Mouse (Mus musculus) fat pad, adult 2 months (tissue): ENCODE data around the gene Ambp.

ENCODE experiments used
- DNase-seq: peaks from one replicate; pipeline ENCODE4 v3.0.0-alpha.2; 2011; ENCODE audit warnings: low read depth, low spot score; ENCODE audit errors: extremely low read depth

Ambp gene

DNA sequence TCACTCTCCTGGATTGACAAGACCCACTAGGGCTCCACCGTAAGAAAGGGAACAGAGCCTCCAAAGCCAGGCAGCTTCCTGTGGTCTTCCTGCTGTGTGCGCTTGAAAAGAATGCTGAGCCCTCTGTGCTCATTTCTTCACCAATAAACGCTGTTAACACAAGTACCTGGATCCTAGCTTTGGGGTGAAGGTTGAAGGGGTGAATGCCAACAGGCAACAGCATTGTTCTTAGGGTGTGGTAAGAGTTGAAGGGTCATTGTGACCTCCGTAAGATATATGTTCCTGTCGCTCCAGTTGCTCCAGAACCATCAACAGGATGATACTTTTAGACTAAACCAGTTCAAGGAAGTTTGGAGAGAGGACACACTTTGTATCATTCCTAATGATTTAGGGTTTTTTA, at the start of gene Ambp:
TSS of gene Ambp (minus strand) at position 101 of the 400 bp plus-strand sequence.
- no peak for DNase-seq

DNA sequence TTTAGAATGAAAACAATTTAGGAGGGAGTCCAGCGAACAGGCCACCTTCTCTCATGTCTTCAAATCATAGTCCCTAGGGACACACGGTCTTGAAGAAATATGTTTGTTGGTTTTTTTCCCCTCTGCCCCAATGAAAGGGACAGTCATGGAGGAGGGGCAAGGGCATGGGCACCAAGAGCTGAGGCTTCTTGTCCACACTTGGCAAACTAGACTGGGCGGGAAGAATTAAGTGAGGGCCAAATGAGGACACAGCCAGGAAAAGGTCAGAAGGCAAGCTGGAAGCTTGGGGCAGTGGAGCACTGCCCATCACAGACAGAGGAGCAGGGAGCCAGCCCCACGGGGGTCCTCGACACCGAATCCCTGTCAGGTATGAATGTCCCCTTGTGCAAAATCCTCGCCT, 49.3 kb upstream of the Ambp start:
- DNase-seq = no peak

DNA sequence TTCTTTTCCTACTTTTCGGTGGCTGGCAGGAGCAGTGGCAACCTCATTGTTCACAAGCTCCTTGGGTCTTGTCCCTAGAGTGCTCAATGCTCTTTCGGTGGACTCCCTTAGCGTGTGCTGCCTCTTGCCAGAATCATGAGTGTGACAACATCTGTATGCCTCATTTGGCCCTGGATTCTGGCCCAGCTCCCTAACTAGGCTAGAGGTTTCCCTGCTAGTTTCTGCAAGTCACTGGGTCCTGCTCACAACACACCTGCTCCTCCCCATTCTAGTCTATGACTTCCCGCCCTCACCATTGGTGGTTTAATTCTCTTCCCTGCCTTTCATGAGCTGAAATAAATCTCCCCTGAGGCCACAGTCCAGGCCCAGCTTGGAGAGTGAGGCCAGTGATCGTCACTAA, 44.8 kb upstream of the Ambp start:
- DNase-seq = no peak

DNA sequence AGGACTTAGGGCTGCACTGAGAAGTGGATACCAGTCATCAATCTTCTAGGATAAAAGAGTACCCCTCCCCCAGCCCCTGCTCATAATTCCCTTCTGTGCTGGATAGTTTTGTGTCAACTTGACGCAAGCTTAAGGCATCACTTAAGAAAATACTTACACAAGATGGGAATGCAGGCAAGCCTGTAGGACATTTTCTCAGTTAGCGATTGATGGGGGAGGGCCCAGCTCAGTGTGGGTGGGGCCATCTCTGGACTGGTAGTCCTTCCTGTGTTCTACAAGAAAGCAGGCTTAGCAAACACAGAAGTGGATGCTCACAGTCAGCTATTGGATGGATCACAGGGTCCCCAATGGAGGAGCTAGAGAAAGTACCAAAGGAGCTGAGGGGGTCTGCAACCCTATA, 39.8 kb upstream of the Ambp start:
- no peak for DNase-seq

DNA sequence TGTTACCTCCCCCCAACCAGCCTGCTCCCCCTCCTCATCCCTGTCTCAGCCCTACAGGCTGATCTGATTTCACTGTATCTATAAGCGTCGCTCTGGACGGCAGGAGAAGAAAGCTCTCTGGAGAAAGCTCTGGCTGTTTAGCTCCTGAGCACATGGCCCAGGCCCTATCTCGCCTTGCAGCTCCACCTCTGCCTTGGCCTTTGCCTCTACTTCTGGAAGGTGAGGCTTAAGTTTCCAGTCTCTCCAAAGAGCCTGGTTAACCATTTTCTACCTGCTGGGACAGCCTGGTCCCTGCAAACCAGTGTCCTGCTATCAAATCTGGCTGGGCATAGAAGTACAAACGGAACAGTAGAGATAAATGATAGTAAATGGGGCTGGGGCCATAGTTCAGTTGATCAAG, 37.0 kb upstream of the Ambp start:
- DNase-seq = no peak

DNA sequence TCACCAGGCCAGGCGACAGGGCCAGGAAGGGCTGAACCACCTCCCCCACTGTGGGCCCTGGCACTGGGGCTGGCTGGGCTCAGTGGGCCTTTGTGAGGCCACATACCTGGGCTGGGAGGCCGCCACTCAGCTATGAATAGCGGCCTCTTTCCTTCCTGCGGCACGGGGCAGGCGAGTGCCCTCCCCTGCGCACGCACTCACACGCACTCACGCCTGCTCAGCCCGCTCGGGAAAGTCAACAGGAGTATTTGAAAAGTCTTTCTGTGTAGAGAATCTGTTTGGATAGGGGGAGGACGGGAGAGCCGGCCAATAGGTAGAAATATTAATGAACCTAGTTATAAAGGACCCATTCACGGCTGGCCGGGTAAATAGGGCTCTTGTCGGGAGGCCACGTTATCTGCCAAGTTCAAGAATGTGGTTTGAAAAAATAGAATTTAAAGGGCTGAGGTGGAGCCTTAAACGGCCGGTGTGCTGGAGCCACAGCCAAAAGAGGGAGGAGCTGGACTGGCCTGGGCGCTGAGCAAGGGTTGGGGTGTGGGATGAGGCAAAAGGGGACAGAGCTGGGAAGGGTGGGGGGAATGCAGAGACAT, 31.8 kb upstream of the Ambp start:
- DNase-seq = no peak

DNA sequence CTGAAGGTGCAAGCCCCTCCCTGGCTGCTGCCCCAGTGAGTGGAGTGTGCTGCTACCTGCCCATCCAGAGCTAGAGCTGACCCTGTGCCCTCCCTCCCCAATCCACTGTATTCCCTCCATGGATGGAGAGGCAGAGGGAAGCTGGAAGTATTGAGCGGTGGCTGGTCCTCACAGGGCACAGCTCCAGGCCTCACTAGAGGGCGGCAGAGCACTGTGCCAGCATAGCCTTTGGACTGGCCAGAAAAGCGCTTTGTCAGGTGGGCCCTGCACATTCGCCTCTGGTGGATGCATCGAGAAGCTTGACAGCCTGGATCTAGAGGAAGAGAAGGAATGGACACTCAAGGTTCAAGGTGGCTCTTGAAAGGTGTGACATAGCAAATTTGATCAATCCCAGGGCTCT, 27.0 kb upstream of the Ambp start:
- no peak for DNase-seq

DNA sequence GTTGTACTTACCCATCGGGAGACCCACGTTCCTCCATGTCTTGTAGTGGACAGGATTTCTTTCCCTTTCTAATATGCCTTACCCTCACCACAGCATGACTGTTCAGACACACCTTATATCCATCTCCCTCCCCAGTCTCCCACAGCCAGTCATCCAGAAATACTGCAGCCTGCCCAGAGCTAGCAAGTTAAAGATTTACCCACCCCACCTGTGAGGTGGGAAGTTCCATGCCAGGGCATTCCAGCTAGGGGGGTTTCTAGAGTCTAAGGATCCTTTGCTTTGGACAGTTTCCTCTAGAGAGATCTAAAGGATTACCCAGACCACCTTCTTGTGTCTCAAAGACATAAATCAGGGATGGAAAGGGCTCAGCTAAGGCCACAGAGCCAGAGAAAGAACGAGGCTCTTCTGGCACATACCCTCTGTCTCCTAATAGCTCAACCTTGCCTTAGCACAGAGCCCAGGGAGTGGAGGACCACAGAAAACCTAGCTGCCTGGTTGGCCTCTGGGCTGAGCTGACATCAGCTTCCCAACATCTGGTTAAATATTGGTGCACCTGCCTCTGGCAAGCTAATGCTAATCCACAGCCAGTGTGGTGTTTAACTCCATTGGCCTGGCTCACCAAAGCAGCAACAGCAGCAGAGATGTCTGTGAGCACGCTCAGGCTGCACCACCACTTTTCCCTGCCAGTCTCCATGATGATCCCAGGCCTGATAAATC, 17.5 kb upstream of the Ambp start, which contains the start of gene Kif12:
TSS of gene Kif12 (minus strand) at position 163 of the 717 bp plus-strand sequence.
- DNase-seq = no peak

DNA sequence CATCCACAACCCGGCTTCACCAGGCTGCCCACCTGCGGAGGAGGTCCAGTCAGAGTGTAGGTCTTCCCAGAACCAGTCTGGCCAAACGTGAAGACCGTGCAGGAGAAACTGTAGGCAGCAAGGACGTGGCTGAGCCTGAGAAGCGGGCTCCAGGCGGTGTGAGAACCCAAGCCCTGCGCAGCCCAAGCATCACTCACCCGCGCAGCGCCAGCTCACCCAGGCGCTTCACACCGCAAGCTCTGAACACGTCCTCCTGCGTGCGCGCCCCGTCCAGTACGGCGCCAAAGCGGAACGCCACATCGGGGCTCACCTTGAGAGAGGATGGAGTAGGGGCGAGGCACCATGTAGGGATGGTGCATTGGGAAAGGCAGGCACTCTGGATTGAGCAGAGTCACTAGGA, 16.5 kb upstream of the Ambp start:
- no peak for DNase-seq

DNA sequence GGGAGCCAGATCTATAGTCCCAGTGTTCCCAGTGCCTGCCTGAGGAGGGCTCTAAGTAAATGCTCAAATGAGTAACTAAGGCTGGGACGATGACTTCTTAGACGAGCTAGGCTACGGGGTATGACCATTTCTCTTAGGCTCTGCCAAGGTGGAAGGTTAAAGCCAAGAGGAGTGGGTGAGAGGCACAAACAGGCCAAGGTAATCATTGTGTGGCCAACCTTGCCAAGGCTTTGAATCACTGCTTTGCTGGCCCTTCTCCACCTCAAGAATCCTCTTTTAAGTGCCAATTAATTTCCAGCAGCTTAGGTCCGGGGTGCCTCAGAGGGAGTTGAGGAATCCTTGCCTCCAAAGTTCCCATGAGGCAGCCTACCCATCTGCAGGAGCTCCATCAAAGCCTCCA, 15.5 kb upstream of the Ambp start:
- peak; percentile 4 for DNase-seq

DNA sequence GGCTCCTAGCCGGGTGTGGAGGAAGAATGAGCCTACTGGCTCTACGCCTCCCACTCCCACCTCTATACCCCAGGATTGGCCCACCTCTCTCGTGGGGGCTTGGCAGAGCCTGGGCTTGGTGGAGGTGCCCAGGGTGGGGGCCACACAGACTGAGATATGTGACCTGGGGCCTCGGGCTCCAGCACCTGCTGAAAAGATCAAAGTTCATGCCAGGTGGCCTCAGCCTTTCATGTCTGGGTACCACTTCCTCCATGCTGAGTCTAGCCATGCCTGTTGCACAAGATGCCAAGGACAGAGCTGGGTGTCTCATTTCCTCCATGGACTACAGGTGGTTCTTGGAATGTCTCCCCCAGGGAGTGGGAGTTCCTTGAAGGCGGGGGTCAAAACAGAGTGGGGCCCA, 11.7 kb upstream of the Ambp start:
- DNase-seq = no peak

DNA sequence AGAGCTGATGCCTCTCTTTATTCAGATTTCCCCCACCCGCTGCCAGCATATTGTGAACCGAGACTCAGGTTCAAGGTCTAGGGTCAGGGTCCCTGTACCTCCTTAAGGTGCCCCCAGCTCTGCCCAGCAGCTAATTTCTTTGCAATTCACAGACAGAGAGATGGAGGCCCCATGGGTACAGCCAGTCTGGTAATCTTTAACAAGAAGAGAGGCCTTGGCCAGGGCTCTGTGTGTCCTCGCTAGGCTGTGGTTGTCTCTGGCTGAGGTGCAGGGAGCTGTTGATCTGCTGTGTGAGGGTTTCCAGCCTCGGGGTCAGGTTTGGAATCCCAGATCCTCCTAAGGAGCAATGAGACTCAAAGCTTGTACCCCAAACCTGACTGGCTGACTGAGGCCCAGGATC, 11.0 kb upstream of the Ambp start:
- DNase-seq = no peak

DNA sequence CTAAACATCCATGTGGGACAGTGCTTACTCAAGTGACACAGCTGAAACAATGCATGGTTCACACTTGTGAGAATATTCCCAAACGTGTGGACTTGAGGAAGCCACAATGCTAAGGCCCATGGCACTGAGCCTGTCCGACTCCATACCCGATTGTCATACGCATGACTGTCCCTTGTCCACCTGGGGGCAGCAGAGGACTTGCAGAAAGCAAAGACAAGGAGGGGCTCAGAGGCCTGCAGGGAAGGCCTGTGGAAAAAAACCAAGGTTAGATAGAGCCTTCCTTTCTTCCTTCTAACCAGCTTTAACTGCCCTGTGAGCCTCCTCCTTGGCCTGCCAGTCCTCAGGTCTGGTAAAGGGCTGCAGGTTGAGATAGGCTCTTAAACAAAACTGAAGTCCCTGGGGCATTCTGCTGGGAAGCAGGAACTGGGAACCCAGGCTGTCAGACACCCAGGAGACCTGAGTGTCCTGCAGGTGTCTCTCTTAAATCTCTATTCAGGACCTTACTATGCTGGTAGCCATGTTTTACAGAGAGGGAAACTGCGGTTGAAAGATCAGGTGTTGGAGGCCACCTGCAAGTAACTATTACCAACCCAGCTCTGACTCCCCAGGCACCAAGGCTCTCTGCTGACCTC, 4.5 kb upstream of the Ambp start:
- DNase-seq = no peak

DNA sequence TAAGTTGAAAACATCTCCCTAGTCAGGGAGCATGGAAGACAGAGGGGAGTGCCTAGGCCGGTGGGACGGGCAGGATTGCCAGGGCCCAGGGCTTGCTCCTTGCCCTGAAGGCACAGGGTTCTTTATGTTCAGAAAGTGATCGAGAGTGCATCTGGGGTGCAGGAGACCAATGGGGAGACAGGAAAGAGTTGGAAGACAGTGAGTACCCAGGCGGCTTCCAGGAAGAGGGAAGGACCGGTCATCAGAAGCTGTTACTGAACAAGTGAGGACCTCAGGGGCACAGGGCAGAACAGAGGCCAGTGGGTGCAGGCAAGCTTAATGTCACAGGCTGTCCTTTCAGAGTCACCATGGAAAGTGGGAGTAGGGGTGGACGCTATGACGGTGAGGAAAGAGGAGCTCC, 3.6 kb upstream of the Ambp start:
- no peak for DNase-seq

DNA sequence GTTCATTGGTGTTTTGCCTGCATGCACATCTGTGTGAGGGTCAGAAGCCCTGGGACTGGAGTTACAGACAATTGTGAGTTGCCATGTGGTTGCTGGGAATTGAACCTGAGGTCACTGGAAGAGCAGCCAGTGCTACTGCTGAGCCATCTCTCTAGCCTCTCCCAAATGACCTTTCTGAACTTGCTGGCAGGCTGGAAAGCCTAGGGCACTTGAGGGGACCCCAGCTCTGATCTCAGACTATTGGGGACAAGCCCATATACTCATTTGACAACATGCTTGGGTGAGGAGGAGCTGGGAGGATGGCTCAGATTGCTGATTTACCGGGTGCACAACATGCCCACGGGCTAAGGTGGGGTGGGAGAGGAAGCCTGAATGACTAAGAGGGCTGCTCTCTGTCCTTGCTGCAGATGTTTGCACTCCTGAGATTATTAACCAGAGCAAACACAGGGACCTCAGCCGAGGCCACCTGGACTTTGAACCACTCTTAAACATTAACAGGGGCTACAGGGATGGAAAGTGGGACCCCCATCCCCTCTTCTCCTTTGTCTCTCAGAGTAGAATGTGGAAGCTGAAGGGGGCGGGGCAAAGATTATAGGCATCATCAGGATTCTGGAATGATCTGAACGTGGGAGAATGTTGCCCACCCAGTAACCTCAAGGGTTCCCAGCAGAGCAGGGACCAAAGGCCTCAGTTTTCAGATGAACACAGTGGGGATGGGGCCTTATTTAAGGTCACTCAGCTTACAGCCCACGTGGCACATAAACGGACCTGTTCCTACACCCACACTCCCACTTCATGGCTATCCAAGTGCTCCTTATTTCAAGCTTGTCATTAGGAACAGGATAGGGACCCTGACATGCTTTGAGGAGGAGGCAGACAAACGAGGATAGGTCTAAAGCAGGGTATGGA, 2.4 kb upstream of the Ambp start:
- no peak for DNase-seq

DNA sequence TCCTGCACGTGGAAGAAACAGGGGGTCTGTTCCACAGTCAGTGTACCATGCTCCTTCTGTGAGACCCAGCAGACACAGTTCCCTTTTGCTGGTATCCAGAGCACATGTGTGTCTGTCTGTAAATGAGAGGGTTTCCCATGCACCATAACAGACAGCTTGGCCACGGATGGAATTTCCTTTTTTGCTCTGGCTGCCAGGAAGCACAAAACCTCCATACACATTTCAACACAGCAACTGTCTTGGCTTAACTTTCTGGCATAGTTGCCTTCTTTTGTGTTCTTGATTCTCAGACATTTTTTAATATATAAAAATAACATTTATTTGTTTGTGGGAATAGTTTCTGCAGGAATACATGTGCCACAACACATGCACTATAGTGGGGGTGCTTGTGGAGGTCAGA, 997 bp upstream of the Ambp start:
- DNase-seq = no peak

DNA sequence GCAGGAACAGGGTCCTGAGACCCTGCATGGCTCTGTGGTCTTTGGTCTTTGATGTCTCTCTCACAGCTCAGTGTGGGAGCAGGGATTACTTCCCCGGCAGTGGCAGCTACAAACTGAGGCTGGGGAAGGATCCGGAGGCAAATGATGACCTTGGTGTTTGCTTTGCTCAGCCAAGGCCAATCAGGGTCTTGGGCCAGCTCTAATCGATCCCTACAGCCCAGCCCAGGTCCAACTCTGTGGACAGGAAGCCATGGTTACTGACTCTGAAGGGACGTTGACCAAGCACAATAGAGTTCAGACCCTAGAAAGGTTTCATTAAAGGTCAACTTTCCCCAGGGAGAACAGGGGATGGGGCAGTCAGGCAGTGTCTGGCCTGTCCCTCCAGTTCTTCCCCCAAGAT, 571 bp downstream of the Ambp start:
- no peak for DNase-seq

DNA sequence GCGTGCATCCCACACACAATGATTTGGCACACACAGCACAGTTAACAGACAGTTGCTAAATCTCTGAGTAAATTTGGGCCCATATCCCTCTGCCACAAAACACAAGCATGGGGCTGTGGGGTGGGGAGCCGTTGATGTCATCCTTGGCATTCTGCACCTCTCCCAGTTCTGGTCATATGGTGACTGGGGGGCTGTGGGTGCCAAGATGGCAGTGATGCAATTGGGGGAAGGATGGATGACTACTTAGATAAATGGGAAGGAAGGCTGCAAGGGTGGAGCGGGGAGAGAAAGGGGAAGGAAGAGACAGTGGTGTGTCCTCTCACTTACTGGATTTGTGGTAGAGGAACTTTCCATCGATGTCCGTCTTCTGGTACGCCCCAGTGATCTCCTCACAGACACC, 3.5 kb downstream of the Ambp start:
- DNase-seq = no peak

DNA sequence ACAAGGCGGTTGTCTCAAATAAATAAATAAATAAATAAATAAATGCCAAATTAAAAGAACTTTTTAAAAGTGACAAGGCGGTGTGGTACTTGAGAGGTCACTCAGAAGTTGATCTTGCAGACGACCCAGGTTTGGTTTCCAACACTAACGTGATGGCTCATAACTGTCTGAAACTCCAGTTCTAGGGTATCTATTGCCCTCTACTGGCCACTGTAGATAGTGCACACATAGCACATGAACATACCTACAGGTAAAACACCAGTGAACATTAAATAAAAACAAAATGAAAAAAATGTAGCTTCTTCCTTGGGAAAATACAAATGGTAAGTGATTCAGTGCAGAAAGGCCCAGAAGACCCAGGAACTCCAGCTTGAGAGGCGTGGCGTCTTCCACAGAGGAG, 7.3 kb downstream of the Ambp start:
- no peak for DNase-seq

DNA sequence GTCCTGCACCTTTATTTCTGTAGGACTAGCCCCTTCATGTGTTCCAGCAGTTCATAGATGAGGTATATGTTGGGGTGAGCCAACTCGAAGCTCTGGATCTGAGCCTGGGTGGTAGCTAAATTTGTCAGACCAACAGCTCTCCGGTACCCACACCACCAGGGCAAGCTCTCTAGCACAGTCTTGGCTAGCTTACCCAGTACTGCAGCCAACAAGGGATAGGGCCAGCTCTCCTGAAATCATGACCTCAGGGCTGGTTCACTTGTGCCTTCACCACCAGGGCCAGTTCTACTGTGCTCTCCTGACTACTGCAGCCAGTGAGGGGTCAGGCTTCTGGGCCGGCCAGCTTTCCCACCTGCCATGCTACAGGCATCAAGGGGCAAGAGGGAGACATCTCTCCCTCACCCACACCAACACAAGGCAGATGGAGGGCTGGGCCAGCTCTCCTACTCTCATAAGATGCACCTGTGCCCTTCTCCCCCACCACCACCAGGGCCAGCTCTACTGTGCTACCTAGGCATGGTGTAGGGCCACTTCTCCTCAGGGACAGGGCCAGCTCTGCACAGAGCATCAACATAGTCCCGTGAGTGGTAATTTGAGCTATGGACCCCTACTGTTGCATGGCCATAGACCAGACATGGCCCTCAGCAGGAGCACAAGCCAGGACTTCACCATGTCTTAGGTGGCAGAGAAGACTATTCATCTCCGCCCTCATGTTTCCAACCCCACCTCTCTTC, 24.5 kb downstream of the Ambp start:
- no peak for DNase-seq
